Mouse (Mus musculus) embryonic fibroblast, embryonic 13.5 days (primary cell): ENCODE results near the gene Sgpp2.

Source experiments
- CTCF ChIP-seq: IDR thresholded peaks from 2 replicates; pipeline ENCODE4 v1.5.1; 2011; ENCODE audit warnings: mild to moderate bottlenecking, control low read depth, low read length, moderate library complexity, borderline replicate concordance; ENCODE audit not compliant: insufficient read depth
- POLR2A ChIP-seq: IDR thresholded peaks from 2 replicates; pipeline ENCODE4 v1.6.1; 2011; ENCODE audit warnings: low read depth, mild to moderate bottlenecking, control low read depth, low read length, moderate library complexity

GRCm38 (mm10) chr1:78375058-78375457 lies 64.9 kb downstream of the Sgpp2 start:
- TF ChIP-seq CTCF, result no peak
- TF ChIP-seq POLR2A, result no peak
